Mouse (Mus musculus) fibroblast of lung, adult 2 months (primary cell): ENCODE measurements around the gene Aco2.

ENCODE experiments used
- DNase-seq: peaks from one replicate; pipeline ENCODE4 v3.0.0-alpha.2; 2011; ENCODE audit warnings: low read depth

The Aco2 gene

DNA sequence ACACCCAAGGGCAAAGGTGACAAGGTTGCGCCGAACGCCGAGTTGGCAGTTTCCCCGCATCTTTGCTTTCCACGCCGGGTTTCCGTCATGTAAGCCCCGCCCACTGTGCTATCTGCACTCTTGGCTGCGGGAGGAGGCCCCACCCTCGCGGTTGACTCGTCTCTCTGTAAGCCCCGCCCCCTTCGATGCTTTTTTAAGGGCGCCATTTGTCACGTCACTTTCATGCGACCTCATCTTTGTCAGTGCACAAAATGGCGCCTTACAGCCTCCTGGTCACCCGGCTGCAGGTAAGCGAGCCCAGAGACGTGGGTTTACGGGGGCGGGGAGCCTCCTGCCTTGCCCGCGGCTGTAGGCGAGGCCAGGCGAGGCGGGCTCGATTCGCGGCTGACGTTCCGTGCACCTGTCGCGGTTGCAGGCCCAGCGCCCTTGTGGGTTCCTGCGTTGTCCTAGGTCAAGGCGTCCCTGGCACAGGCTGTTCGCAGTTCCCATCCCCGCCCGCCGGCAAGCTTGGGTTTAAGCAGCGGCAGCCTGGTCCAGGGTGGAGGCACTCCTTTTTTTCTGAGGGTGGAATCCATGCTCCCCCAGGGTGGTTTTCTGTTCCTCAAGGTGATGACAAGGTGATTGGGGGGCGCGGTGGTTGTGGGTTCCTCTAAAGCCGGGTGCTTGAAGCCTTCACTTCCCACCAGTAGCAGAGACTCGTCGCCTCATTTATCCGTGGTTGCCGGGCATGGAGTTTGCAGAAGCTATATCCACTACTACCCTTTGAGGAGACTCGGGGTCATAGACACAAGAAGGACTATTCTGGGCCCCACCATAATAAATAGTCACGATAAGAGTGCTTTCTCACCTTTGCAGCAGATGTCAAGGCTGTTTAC, at the start of gene Aco2:
Aco2 (plus strand) TSS at position 48 of the 875 bp plus-strand sequence.
- peak; percentile 93 for DNase-seq

- no peak for DNase-seq
Measured at GRCm38 (mm10) chr15:81822631-81823030, 49.5 kb upstream of the Aco2 start.

GRCm38 (mm10) chr15:81824832-81825231, 47.3 kb upstream of the Aco2 start:
- no peak for DNase-seq

DNA sequence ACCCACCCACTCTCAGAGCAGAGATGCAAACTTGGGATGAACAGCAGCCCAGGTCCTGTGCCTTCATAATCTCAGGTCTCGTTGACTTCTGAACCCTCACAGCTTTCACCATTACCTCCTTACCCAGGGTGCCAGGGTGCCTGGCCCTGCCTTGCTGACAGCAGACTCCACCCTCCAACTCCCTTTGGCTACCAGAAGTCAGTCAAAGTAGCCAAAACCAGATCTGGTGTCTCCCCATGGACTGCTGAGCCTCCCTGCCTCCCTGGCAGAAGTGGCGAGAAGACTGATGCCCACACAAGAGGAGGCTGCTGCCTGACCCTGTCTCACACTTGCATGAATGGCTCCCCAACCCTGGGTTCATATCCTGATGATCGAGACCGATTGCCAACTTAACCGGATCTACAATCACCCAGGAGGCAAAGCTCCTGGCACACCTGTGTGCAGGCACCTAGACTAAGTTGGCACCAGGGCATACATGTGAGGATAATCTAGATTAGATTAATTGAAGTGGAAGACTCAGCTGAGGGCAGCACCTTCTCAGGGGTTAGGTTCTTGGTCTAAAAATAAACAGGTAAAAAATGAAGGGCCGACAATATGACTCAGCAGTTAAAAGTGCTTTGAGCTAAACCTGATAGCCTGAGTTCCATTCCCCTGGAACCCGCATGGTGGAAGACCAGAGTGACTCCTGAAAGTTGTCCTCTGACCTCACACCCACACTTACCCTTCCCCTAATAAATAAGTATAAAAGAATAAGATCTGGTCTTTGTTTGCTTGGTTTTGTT, 43.5 kb upstream of the Aco2 start:
- DNase-seq, result no peak

DNA sequence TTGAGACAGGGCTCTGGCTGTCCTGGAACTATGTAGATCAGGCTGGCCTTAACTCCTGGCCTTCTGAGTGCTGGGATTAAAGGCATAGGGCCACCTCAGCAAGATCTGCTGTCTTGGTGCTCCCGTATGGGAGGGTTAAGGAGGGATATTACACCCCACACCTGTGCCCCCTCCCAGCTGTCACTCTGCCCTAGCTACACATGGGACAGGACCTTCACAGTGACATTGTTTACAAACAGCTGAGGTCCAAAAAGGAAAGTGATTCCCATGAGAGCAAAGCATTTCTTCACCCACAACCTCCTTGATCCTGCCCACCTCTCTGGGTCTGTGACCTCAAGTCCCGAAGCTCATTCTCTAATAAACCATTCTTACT, 42.9 kb upstream of the Aco2 start:
- no peak for DNase-seq

DNA sequence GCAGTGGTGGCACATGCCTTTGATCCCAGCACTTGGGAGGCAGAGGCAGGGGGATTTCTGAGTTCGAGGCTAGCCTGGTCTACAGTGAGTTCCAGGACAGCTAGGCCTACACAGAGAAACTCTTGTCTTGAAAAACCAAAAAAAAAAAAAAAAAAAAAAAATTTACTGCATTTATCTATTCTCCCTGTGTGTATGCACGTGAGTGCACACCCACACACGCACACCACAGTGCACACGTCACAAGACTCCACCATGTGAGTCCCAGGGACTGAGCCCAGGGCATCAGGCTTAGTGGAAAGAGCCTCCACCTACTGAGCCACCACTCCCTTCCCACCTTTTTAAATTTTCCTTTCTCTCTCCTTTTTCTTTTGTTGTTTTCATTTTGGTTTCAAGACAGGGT, 41.6 kb upstream of the Aco2 start:
- DNase-seq, result no peak

- DNase-seq, result peak; percentile 84
Measured at GRCm38 (mm10) chr15:81831136-81831825, 40.8 kb upstream of the Aco2 start.

DNA sequence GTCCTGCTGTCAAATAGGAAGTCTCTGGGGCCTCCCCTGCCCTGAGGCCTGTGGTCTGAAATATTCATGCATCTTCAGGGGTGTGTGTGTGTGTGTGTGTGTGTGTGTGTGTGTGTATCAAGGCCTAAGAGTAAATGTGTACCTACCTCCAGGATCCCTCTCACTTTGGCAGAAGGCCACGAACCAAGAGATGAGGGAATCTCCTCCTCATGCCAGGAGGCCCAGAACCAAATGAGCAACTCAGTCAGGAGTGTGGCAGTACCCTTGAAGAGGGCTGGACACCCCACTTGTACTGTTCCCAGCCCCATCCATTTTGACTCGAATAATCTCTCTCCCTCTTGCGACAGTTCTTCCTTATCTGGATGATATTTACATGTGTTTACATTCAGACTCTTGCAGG, 39.9 kb upstream of the Aco2 start:
- no peak for DNase-seq

DNA sequence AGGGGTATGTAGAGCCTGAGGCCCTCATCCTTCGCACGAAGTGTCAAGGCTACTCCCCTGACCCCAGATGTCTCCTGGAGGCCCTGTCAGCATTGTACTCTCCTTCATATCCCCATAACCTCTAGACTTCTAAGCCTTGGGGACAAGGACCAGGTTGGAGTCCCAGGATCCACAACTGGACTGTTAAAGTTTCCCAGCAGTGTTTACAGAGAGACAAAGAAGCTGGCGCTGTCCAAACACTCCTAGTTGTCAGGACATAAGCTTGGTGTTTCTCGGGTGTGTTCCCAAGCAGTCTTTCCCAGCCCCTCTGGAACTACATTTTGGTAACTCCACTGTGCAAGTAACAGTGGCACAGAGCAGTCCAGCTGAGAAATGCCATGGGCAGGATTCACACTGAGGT, 38.6 kb upstream of the Aco2 start:
- DNase-seq, result no peak

DNA sequence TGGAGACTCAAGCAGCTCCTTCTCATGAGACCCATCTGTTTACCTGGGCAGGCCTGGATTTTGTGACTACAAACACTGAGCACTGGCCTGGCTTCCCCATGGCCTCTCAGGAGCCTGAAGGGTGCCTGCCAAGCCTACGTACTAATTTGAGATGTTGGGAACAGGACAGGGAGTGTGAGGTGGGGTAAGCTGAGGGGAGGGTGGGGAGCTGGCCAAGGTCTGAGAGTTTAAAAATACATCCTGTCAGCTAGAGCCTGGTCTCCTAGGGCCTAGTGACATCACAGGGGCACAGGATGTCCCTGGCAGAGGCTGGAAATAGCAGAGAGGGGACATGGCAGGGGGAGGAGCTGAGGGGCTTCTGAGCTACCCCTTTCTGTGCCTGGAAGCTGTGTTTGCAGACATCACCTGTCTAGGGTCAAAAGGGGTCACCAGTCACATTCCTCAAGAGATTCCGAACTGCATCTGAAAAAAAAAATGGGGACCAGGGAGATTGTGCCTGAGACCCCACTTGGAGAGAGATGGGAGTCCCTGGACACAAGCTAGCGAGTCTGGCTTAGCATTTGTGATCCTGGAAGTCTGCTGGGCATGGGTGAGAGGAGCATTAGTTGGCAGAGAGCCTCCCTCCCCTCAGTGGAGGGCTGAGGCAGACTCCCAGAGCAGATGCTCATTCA, 37.8 kb upstream of the Aco2 start:
- no peak for DNase-seq

GRCm38 (mm10) chr15:81835007-81835880, 36.9 kb upstream of the Aco2 start:
- DNase-seq, result no peak

- peak; percentile 72 for DNase-seq
Measured at GRCm38 (mm10) chr15:81836124-81836821, 35.8 kb upstream of the Aco2 start.

DNA sequence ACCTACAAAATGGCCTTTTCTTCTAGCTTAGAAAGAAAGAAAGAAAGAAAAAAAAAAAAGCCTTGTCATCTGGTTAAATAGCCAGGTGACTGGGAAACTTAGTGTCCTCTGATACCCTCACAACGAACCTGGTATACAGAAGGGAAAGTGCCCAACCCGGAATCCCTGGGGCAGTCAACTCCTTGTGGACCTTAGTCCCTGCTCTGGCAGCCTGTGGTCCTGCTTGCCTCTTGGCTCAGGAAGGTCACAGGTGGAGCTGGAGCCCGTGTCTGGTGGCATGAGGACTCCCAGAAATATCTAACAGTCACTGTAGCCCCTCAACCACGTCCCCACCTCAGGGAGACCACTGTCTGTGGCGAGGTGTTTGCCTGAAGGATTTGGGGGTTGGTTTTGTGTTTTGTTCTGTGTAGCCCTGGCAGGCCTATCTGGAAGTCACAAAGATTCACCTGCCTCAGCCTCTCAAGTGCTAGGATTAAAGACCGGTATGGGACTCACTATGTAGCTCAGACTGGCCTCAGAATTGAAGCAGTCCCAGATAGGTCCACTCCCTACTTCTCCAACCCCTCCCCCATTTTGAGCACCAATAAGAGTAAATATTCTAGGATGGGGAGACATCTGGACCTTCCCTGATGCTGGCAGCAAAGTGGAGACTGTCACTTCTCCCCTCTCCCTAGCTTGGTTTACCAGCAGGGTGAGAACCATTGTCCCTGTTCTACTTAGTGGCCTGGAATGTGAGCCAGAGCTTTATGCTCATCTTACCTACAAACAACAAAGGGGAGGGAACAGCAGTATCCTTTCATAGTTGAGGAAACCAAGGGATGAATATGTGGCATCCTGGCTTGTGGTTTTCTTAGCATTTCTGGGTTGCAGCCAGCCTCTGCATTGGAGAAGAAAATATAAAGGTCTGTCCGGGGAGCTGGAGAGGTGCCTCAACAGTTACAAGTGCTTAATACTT, 34.9 kb upstream of the Aco2 start:
- no peak for DNase-seq

DNA sequence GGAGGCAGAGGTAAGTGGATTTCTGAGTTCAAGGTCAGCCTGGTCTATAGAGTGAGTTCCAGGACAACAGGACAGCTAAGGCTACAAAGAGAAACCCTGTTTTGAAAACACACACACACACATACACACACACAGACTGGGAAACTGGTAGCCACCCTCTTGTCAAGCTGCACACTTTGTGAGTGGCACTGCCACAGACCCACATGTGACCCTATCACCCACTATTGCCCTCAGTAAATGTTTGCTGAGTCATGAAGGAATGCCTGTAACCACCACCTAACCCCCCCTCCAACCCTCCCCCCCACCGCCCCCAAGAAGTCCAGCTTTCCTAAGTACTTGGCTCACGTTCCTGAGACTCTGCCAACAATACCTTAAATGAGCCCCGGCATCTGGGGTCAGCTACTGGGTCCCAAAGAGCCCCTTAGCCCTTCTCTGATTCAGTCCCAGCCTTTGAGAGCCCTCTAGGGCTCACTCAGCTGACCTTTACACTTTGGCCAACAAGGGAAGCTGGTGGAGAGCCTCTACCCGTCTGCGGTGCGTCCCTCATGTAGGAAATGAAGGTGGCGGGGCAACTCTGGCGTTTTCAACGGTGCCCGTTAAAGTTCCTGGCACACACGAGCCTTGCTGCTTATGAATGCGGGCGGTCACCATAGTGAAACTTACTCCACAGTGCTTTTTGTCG, 33.4 kb upstream of the Aco2 start:
- no peak for DNase-seq

DNA sequence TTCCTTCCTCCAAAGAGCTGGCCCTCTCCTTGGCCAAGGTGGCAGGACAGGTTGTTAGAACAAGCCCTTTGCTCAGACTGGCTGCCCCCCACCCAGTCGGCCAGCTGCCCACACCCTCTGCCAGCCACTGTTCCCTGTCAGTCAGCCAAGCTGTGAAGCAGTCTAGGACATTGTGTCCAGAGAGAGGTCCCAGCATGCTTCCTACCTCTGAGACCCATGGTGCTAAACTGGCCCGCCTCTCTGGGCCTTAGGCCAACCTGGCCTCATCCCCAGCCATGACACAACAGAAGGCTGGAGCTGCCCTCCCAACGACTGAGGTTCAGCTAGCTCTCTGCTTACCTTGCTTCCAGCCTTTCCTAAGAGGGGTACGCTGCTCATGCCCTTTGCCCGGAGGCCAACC, 32.5 kb upstream of the Aco2 start:
- DNase-seq, result peak; percentile 78

DNA sequence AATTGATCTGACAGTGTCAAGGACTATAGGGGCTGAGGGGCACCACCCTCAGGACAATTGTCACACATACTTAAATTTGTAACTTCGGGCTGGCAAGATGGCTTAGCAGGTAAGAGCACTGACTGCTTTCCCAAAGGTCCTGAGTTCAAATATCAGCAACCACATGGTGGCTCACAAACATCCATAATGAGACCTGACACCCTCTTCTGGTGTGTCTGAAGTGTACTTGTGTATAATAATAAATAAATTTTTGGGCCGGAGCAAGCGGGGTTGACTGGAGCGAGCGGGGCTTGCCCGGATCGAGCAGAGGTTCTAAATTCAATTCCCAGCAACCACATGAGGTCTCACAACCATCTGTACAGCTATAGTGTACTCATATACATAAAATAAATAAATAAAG, 31.8 kb upstream of the Aco2 start:
- no peak for DNase-seq

DNA sequence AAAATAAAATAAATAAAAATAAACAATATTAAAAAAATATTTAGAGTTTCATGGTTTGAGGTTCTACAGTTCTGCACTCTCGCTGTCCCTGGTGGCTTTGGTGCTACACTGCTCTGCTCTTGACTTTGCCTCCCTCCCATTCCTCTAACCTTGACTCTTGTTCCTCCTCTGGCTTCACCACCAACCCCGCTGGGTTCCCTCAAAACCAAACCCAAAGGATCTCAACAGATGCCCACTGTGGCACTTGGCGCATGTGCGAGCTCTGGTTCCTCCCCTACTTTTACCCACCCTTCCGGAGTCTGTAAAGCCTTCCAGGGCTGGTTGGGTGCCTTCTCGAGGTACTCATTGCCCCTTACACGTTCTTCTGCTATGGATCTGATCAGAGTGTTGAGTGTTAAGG, 29.8 kb upstream of the Aco2 start:
- DNase-seq, result no peak

- DNase-seq, result no peak
Measured at GRCm38 (mm10) chr15:81845033-81845625, 27.0 kb upstream of the Aco2 start.
